Mouse (Mus musculus) brain, embryonic 14.5 days (tissue): ENCODE data around the gene Rspry1. TPM values are rescaled to one million over a fixed set of nuclear protein-coding genes. Genes with fewer than 3 reads are reported as not detected.

Experiments used
- DNase-seq: peaks from one replicate; pipeline ENCODE4 v3.0.0-alpha.2; 2011; ENCODE audit warnings: low read depth
- CTCF ChIP-seq: fragments of 200-500 bp; IDR thresholded peaks from 2 replicates; pipeline ENCODE4 v1.5.1; 2012; ENCODE audit warnings: inconsistent platforms, mild to moderate bottlenecking, moderate library complexity, borderline replicate concordance; ENCODE audit not compliant: insufficient read depth, insufficient read length; ENCODE audit errors: extremely low read depth
- POLR2A ChIP-seq: fragments of 200-500 bp; IDR thresholded peaks from 2 replicates; pipeline ENCODE4 v1.6.1; 2012; ENCODE audit warnings: mild to moderate bottlenecking, inconsistent platforms, borderline replicate concordance; ENCODE audit not compliant: poor library complexity, insufficient read depth, insufficient read length, severe bottlenecking; ENCODE audit errors: extremely low read depth
- polyA plus RNA-seq: library from polyadenylated mRNA; depleted of rRNA; stranded (reverse); fragments of >200 nt; gene quantifications from 2 replicates; pipeline ENCODE4 v1.2.3, GENCODE M21; 2012; rRNA removed

Rspry1 gene
- polyA plus RNA-seq, 1 experiment, result 31.7 TPM

DNA sequence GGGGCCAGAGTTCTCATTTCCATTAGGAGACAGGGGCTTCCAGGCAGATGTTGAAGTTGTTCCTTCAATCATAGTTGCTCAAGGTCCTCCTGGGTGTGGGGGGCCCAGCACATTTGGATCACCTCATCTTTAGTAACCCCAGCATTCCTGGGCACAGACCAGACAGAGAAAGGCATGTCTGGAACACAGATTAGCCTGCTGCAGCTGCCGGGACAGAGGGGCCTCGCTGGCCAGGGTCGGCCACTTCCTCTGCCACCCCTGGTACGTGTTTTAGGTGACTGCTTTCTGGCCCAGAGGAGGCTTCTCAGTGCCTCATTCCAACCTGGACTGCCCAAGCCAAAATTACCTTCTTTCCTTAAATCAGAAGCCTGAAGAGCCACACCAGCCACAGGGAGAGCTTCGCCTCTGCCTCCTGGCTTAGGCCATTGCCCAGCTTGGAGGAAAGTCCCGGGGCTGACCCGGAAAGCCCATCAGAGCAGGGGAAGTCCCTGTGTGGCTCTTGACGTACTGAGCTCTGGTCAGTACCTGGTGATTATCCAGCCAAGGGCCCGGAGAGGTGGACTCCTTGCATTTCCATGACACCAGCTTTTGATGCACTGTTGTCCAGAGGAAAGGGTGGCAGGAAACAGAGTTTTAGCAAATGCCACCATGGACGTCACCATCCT lies 104.0 kb downstream of the Rspry1 start:
- TF ChIP-seq CTCF (no peak), POLR2A (no peak)

DNA sequence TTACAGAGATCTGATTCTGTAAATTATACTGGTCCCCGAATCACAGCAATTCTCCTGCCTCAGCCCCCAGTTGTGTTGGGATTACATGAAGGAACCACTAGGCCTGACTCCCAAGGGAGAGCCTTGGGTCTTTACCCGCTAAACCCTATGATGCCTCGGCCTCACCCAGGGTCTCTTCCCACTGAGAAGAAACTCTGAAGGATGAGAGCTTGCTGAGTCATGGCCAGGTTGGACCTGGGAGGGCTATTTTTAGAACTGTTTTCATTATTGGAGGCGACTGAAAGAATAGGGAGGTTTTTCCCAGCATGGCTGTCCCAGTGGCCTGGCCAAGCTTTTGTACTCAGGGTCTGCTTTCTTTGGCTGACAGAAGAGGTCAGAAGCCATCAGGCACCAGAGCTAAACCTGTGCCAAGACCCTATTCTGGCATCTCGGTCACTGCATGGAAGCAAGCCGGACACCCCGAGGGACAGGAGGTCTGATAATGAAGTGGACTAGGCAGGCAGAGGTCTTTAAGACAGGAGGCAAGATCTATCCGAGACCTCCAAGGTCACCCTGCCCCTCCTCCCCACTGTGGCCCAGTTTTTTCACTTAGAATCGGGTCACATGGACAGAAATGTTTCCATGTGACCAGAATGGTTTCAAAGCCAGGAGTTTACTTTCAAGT lies 105.1 kb downstream of the Rspry1 start:
- TF ChIP-seq CTCF (no peak), POLR2A (no peak)
- no peak for DNase-seq

More for the DNA sequence above, 104.0 kb downstream of the Rspry1 start:
- DNase-seq, result no peak

Other genes starting within 250 kb of the Rspry1 start
- 56.0 and 69.9 TPM in 2 replicates for gene Herpud1, start 215.5 kb upstream of the Rspry1 start, polyA plus RNA-seq
- 0.36 and 0.64 TPM in 2 replicates for gene Nlrc5, start 167.6 kb upstream of the Rspry1 start, polyA plus RNA-seq
- 30.1 and 31.5 TPM in 2 replicates for gene Cpne2, start 68.9 kb upstream of the Rspry1 start, polyA plus RNA-seq
- gene Fam192a, start 60 bp downstream of the Rspry1 start, polyA plus RNA-seq, result 51.6 and 57.2 TPM in 2 replicates
- gene Arl2bp, start 64.7 kb downstream of the Rspry1 start, polyA plus RNA-seq, result 192 and 209 TPM in 2 replicates
- 1.0 and 1.2 TPM in 2 replicates for gene Pllp, start 94.3 kb downstream of the Rspry1 start, polyA plus RNA-seq
- gene Ccl22, start 143.7 kb downstream of the Rspry1 start, polyA plus RNA-seq, result 0.04 TPM in 2 replicates
- gene Cx3cl1, start 170.1 kb downstream of the Rspry1 start, polyA plus RNA-seq, result 23.9 and 28.2 TPM in 2 replicates
- 0.18 TPM in 1 of 2 replicates, not detected in the other for gene Ccl17, start 208.5 kb downstream of the Rspry1 start, polyA plus RNA-seq
- 60.1 and 62.3 TPM in 2 replicates for gene Coq9, start 236.4 kb downstream of the Rspry1 start, polyA plus RNA-seq
- 81.3 and 82.0 TPM in 2 replicates for gene Ciapin1, start 236.4 kb downstream of the Rspry1 start, polyA plus RNA-seq